Mouse (Mus musculus) testis, adult 2 months (tissue): ENCODE data around the gene Iqcc. TPM values are rescaled to one million over a fixed set of nuclear protein-coding genes. Genes with fewer than 3 reads are reported as not detected.

Experiments
- H3K27ac ChIP-seq: fragments of 200-500 bp; 2 replicates; pipeline ENCODE4 v1.5.1; 2012; ENCODE audit warnings: low read depth, low read length; ENCODE audit not compliant: control insufficient read depth, insufficient read depth
- H3K27me3 ChIP-seq: fragments of 200-500 bp; 2 replicates; pipeline ENCODE4 v1.6.1; 2012; ENCODE audit warnings: mild to moderate bottlenecking, low read length, moderate library complexity; ENCODE audit not compliant: control insufficient read depth, insufficient read depth
- H3K36me3 ChIP-seq: fragments of 200-500 bp; 2 replicates; pipeline ENCODE4 v1.6.1; 2012; ENCODE audit warnings: mild to moderate bottlenecking, low read length; ENCODE audit not compliant: control insufficient read depth, insufficient read depth
- H3K4me1 ChIP-seq: fragments of 200-500 bp; 2 replicates; pipeline ENCODE4 v1.6.1; 2012; ENCODE audit warnings: low read length; ENCODE audit not compliant: control insufficient read depth, insufficient read depth
- H3K4me3 ChIP-seq: fragments of 200-500 bp; 2 replicates; pipeline ENCODE4 v1.5.1; 2012; ENCODE audit warnings: low read depth, mild to moderate bottlenecking, low read length, moderate library complexity, mixed read lengths; ENCODE audit not compliant: control insufficient read depth
- CTCF ChIP-seq: fragments of 200-500 bp; IDR thresholded peaks from 2 replicates; pipeline ENCODE4 v1.5.1; 2012; ENCODE audit warnings: low read depth, mild to moderate bottlenecking, inconsistent platforms, low read length, moderate library complexity; ENCODE audit not compliant: control insufficient read depth, insufficient read depth, insufficient replicate concordance
- POLR2A ChIP-seq: fragments of 200-500 bp; IDR thresholded peaks from 2 replicates; pipeline ENCODE4 v1.6.1; 2012; ENCODE audit warnings: low read depth, mild to moderate bottlenecking, inconsistent platforms, low read length, moderate library complexity; ENCODE audit not compliant: control insufficient read depth
- polyA plus RNA-seq: library from polyadenylated mRNA; depleted of rRNA; stranded (reverse); fragments of >200 nt; gene quantifications from 2 replicates; pipeline ENCODE4 v1.2.3, GENCODE M21; 2012

Gene Iqcc
- polyA plus RNA-seq, 1 experiment: 45.7 TPM

DNA sequence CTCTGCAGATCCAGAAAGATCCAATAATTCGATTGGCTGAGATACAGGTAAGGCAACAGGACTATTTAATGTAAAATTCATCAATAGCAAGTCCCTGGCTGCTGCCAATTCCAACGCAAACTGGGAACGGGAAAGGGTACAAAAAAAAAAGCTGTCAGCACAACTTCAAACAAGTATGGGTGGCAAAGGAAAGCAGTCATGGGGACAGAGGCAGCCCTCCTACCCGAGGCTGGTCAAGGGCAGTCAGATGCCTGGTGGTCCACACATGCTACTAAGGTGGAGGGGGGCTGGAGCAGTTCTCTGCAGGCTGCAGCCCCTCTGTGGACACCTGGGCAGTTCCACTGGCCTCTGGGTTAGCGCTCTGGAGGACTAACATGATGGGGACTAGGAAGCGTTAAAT, 7.1 kb upstream of the Iqcc start:
- no peak for TF ChIP-seq POLR2A
- no peak for TF ChIP-seq CTCF
- Histone ChIP-seq H3K27ac (no peak overlapping the region), H3K36me3 (no peaks in the 10 kb centered on the region; the same call in 1 of the 2 replicates), H3K4me1 (peaks cover 18% of the 10 kb centered on the region), H3K27me3 (no peaks in the 10 kb centered on the region), H3K4me3 (no peak overlapping the region)

DNA sequence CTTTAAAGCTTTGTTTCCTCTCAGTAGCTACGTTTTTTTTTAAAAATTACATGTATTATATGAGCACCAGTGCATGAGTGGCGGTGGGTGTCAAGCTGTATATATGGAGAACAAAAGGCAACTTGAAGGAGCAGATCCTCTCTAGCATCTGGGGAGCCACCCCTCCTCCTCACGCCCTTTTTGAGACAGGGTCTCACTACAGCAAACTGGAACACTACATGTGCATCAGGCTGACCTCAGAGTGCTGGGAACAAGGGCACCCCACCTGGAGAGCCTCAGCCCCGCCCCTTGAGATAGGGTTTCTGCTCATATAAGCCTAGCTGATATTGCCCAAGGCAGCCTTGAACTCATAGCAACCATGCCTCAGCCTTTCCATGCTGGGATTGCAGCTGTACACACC, 6.6 kb upstream of the Iqcc start:
- no peak for TF ChIP-seq POLR2A
- no peak for TF ChIP-seq CTCF
- Histone ChIP-seq H3K4me3 (no peak overlapping the region), H3K4me1 (peaks cover 23% of the 10 kb centered on the region), H3K36me3 (no peaks in the 10 kb centered on the region; the same call in 1 of the 2 replicates), H3K27me3 (no peaks in the 10 kb centered on the region), H3K27ac (no peak overlapping the region)

DNA sequence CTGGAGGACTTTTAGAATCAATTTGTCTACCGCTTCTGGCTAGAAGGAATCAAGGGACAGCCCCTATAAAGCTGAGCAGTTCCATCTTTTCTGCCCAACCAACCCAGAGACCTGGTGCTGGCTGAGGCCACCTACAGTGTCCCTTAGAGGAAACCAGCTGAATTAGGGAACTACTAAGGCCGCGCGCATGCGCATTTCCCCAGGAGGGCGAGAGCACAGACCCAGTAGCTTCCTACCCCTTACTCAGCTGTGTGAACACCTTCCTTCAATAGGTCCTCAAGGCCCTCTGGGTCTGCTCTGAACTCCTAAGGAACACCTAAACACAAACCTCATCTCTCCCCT, 6.1 kb upstream of the Iqcc start:
- peak overlapping the region; percentile 26 for H3K4me3 ChIP-seq
- H3K4me1 ChIP-seq: peaks cover 23% of the 10 kb centered on the region
- H3K27me3 ChIP-seq: no peaks in the 10 kb centered on the region
- no peaks in the 10 kb centered on the region; the same call in 1 of the 2 replicates for H3K36me3 ChIP-seq
- TF ChIP-seq POLR2A (no peak), CTCF (no peak)
- H3K27ac ChIP-seq: peak overlapping the region; percentile 78

DNA sequence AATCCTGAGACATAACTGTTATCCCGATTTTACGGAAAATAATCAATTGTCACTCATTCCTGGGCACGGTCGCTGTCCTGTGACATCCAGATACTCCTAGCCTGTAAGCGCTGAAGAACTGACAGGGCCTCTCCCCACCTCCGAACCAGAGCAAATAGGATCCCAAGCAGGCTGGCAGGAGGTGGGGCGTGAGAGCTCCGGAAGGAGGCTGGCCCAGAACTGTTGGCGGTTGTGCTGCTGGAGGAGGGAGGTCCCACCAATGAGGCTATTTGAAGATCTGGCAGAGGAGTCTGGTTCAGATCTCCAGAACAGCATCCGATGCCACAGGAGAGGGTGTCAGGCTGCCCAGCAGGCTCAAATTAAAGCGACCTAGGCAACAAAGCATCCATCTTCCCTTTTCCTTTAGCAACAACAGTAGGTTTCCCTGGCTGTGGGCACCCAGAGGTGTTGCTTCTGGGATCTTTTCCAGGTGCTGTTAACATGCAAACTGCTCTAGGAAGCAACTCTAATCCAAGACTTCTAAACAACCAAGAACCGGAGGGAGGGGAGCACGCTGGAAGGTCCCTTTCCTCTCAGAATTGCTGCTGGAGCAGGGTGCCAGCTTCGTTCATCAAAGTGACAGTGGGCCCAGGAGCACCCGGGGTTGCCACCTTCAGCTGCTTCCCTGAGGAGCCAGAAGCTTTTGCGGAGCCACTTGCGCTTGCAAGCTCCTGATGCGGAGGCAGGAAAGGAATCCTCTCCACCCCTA, 5.6 kb upstream of the Iqcc start:
- H3K4me3 ChIP-seq: peak overlapping the region; percentile 26
- H3K27me3 ChIP-seq: no peaks in the 10 kb centered on the region
- peak overlapping the region; percentile 86 for H3K27ac ChIP-seq
- peaks cover 23% of the 10 kb centered on the region for H3K4me1 ChIP-seq
- H3K36me3 ChIP-seq: no peaks in the 10 kb centered on the region; the same call in 1 of the 2 replicates
- TF ChIP-seq POLR2A (peak; percentile 43; the same call in 1 of the 2 replicates), CTCF (no peak)

DNA sequence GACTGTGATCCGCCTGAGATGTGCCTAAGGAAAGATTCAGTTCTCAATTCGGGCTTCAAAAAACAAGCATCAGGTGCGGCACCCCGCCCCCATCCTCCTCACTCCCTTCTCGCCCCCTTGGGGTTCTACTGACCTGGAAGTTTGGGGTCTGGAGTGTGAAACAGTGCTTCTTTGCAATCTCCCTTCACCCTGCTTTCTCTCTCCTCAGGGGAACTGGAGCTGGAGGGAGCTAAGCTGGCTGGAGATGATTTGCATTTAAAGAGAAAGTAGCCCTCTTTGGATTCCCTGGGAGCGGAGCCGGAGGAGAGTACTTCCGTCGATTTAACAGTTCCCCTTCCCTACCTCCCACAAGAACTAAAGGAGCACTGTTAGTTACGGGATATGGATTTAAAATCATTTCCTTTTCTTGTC, 4.8 kb upstream of the Iqcc start, which contains the start of gene Ccdc28b:
Ccdc28b (minus strand) TSS at position 267 of the 411 bp plus-strand sequence.
- H3K27me3 ChIP-seq: no peaks in the 10 kb centered on the region
- TF ChIP-seq POLR2A (peak; percentile 27; the same call in 1 of the 2 replicates), CTCF (no peak)
- H3K4me1 ChIP-seq: peaks cover 23% of the 10 kb centered on the region
- H3K27ac ChIP-seq: peak within 1 kb of the TSS; percentile 86
- no peaks in the 10 kb centered on the region; the same call in 1 of the 2 replicates for H3K36me3 ChIP-seq
- peak within 1 kb of the TSS; percentile 83 for H3K4me3 ChIP-seq

DNA sequence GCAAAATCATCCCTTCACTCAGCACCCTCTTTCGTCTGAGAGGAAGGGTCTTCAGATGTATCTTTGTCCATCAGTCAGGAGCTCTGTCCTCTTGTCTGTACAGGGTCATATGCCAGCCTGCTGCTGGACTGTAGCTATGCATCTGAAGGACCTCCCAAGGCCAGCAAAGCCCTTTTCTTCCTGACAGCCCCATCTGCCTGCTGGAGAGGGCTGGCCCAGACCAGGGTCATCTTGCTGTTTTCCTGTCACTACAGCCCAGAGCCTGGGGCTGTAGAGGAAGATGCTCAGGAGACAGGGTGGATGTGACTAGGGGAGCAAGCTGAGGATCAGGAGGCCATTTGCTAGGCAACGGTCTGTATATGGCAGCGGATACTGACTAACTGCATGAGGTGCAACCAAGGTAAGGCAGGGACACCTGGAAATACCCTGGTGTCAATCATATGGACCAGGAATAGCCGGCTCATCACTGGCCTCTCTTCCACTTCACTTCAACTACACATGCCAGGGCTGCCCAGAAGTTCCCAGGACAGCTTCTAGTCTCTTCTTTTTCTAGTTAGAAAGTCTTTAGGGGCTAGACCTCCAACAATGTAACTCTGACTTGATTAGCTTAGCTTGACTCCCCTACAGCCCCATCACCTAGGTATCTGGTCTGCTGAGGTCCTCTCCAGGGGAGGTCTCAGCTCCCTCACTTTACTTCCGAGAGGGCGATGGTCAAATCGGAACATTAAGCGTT, 4.1 kb upstream of the Iqcc start:
- peaks cover 27% of the 10 kb centered on the region for H3K4me1 ChIP-seq
- TF ChIP-seq POLR2A (no peak), CTCF (no peak)
- H3K27ac ChIP-seq: peak overlapping the region; percentile 22
- H3K36me3 ChIP-seq: no peaks in the 10 kb centered on the region
- H3K27me3 ChIP-seq: no peaks in the 10 kb centered on the region
- peak overlapping the region; percentile 45 for H3K4me3 ChIP-seq

DNA sequence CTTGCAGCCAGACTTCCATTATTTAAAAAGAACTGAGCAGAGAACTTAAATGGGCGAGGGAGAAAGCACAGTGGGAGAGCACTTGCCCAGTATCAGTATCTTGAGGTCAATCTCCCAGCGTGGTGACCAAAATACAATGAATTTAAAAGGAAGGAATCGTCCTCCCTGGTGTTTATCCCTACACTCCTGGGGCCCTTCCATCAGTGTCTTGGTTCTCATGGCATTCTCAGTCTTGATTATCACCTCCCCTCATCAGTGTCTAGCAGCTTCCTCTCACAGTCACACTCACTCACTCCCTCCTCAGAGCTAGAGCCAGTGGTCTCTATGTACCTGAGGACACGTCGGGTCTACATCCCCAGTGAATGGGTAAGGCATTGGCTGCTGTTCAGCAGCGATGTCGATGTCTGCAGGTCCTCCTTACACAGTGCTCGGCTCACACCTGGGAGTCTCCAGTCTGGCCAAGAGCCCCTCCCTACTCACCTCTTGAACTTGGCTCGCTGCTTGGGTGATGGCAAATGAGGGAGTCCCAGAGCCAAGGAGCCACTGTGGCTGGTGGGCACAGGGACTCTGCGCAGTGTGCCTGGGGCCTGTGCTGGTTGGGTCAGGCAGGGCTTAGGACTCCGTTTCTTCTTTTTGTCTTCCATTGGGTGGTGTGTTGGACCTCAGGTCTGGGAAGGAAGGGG, 3.4 kb upstream of the Iqcc start:
- Histone ChIP-seq H3K4me3 (peak overlapping the region; percentile 36), H3K4me1 (peaks cover 29% of the 10 kb centered on the region), H3K27me3 (no peaks in the 10 kb centered on the region), H3K27ac (peak overlapping the region; percentile 22), H3K36me3 (no peaks in the 10 kb centered on the region)
- TF ChIP-seq POLR2A (no peak), CTCF (no peak)
